Mouse (Mus musculus) forebrain, embryonic 11.5 days (tissue): Measurements from ENCODE around the gene Olfr49. TPM values are rescaled to one million over a fixed set of nuclear protein-coding genes. Genes with fewer than 3 reads are reported as not detected.
A peak's percentile ranks its signal among the peaks of the same experiment; 100 is the strongest.

Source experiments
- ATAC-seq: fragments of 200-750 bp; cut with Nextera tagmentation; replicated peaks from 2 replicates; pipeline ENCODE4 v1.8.0; 2017; ENCODE audit warnings: moderate TSS enrichment; ENCODE audit not compliant: low FRiP score
- DNase-seq: peaks from one replicate; pipeline ENCODE4 v3.0.0-alpha.2; 2017; ENCODE audit warnings: low spot score
- H3K27ac ChIP-seq: fragments of 300-500 bp; sonication (generic); 2 replicates; pipeline ENCODE4 v1.5.1; 2014; ENCODE audit warnings: low read depth, low read length
- H3K27me3 ChIP-seq: fragments of 300-500 bp; sonication (generic); 2 replicates; pipeline ENCODE4 v1.6.1; 2014; ENCODE audit warnings: mild to moderate bottlenecking, low read length, mixed read lengths; ENCODE audit not compliant: control insufficient read depth, insufficient read depth
- H3K36me3 ChIP-seq: fragments of 300-500 bp; sonication (generic); 2 replicates; pipeline ENCODE4 v1.6.1; 2014; ENCODE audit warnings: mild to moderate bottlenecking, low read length, moderate library complexity, mixed read lengths; ENCODE audit not compliant: control insufficient read depth, insufficient read depth
- H3K4me1 ChIP-seq: fragments of 300-500 bp; sonication (generic); replicated peaks from 2 replicates; pipeline ENCODE4 v1.6.1; 2014; ENCODE audit warnings: low read length, mixed read lengths; ENCODE audit not compliant: control insufficient read depth, insufficient read depth
- H3K4me2 ChIP-seq: fragments of 300-500 bp; sonication (generic); 2 replicates; pipeline ENCODE4 v1.6.1; 2014; ENCODE audit warnings: low read depth, mild to moderate bottlenecking, low read length, moderate library complexity, mixed read lengths; ENCODE audit not compliant: severe bottlenecking
- H3K4me3 ChIP-seq: fragments of 300-500 bp; sonication (generic); 2 replicates; pipeline ENCODE4 v1.5.1; 2014; ENCODE audit warnings: low read depth, low read length
- H3K9ac ChIP-seq: fragments of 300-500 bp; sonication (generic); 2 replicates; pipeline ENCODE4 v1.6.1; 2014; ENCODE audit warnings: low read length
- H3K9me3 ChIP-seq: fragments of 300-500 bp; sonication (generic); 2 replicates; pipeline ENCODE4 v1.6.1; 2016; ENCODE audit warnings: low read length, mixed read lengths; ENCODE audit not compliant: control insufficient read depth
- WGBS: fragments of 180-500 bp; shearing (Covaris S2); extraction: QIAGEN DNeasy Blood & Tissue Kit; methylation state at CpG from one replicate; pipeline ENCODE4 v1.1.7; 2014; 5-methylcytosine and 5-hydroxymethylcytosine counted together
- polyA plus RNA-seq: library from polyadenylated mRNA; unstranded; fragments of >200 nt; fragmentation: Nextera tagmentation; extraction: Ambion mirVana; gene quantifications from 2 replicates; pipeline ENCODE4 v1.2.1, GENCODE M21; 2014

The Olfr49 gene
- polyA plus RNA-seq, 1 experiment from 2014 or later = not detected

- no peak overlapping the region for H3K9ac ChIP-seq
- WGBS = 73% methylated on average over 6 of the region's 6 CpGs
These were observed 18.8 kb downstream of the Olfr49 start for GRCm38 (mm10) chr14:54265951-54266350.

GRCm38 (mm10) chr14:54265093-54265492 lies 19.6 kb downstream of the Olfr49 start:
- Histone ChIP-seq H3K4me1 (no peaks in the 10 kb centered on the region), H3K4me3 (no peak overlapping the region), H3K36me3 (no peaks in the 10 kb centered on the region; the same call in 1 of the 2 replicates), H3K27me3 (no peaks in the 10 kb centered on the region), H3K27ac (no peak overlapping the region), H3K9me3 (no peaks in the 10 kb centered on the region), H3K4me2 (no peak overlapping the region), H3K9ac (no peak overlapping the region)
- DNase-seq = no peak
- ATAC-seq = no peak
- 40% methylated on average over 10 of the region's 10 CpGs for WGBS

More at GRCm38 (mm10) chr14:54265951-54266350, 18.8 kb downstream of the Olfr49 start:
- Histone ChIP-seq H3K4me1 (no peaks in the 10 kb centered on the region), H3K4me2 (no peak overlapping the region), H3K4me3 (no peak overlapping the region), H3K27me3 (no peaks in the 10 kb centered on the region), H3K36me3 (no peaks in the 10 kb centered on the region; the same call in 1 of the 2 replicates), H3K27ac (no peak overlapping the region), H3K9me3 (no peaks in the 10 kb centered on the region)
- ATAC-seq (no peak), DNase-seq (no peak)

- no peaks in the 10 kb centered on the region; the same call in 1 of the 2 replicates for H3K36me3 ChIP-seq
- ATAC-seq (no peak), DNase-seq (no peak)
- no peak overlapping the region for H3K27ac ChIP-seq
- H3K9me3 ChIP-seq = no peaks in the 10 kb centered on the region
- no peak overlapping the region for H3K9ac ChIP-seq
- H3K27me3 ChIP-seq = no peaks in the 10 kb centered on the region
- no peak overlapping the region for H3K4me3 ChIP-seq
- 92% methylated on average over 7 of the region's 7 CpGs for WGBS
- no peak overlapping the region for H3K4me2 ChIP-seq
- 0 out of 2 replicates have a peak, but pooled peaks cover 2% of the 10 kb centered on the region for H3K4me1 ChIP-seq
These were observed 20.5 kb downstream of the Olfr49 start for GRCm38 (mm10) chr14:54264231-54264630.

- no peak overlapping the region for H3K9ac ChIP-seq
- 90% methylated on average over 6 of the region's 6 CpGs for WGBS
- H3K27me3 ChIP-seq = no peaks in the 10 kb centered on the region
- H3K36me3 ChIP-seq = no peaks in the 10 kb centered on the region; the same call in 1 of the 2 replicates
- no peak overlapping the region for H3K27ac ChIP-seq
- no peaks in the 10 kb centered on the region for H3K9me3 ChIP-seq
- H3K4me1 ChIP-seq = peaks cover 6% of the 10 kb centered on the region; the same call in 1 of the 2 replicates
- H3K4me3 ChIP-seq = no peak overlapping the region
- no peak for DNase-seq
- no peak for ATAC-seq
- H3K4me2 ChIP-seq = no peak overlapping the region
These were observed 21.6 kb downstream of the Olfr49 start for GRCm38 (mm10) chr14:54263099-54263498.

GRCm38 (mm10) chr14:54262622-54263021 lies 22.1 kb downstream of the Olfr49 start:
- WGBS = 92% methylated on average over 8 of the region's 8 CpGs
- ATAC-seq = no peak

GRCm38 (mm10) chr14:54261386-54261785 lies 23.4 kb downstream of the Olfr49 start:
- no peaks in the 10 kb centered on the region; the same call in 1 of the 2 replicates for H3K36me3 ChIP-seq
- no peaks in the 10 kb centered on the region for H3K9me3 ChIP-seq
- 96% methylated on average over 2 of the region's 2 CpGs for WGBS
- H3K4me3 ChIP-seq = no peak overlapping the region
- DNase-seq = no peak
- H3K27me3 ChIP-seq = no peaks in the 10 kb centered on the region
- no peak overlapping the region for H3K9ac ChIP-seq
- peaks cover 6% of the 10 kb centered on the region; the same call in 1 of the 2 replicates for H3K4me1 ChIP-seq
- no peak overlapping the region for H3K4me2 ChIP-seq
- no peak for ATAC-seq
- H3K27ac ChIP-seq = no peak overlapping the region

More at GRCm38 (mm10) chr14:54262622-54263021, 22.1 kb downstream of the Olfr49 start:
- Histone ChIP-seq H3K27me3 (no peaks in the 10 kb centered on the region), H3K9me3 (no peaks in the 10 kb centered on the region), H3K36me3 (no peaks in the 10 kb centered on the region; the same call in 1 of the 2 replicates), H3K9ac (no peak overlapping the region), H3K27ac (no peak overlapping the region), H3K4me1 (peaks cover 6% of the 10 kb centered on the region; the same call in 1 of the 2 replicates), H3K4me3 (no peak overlapping the region), H3K4me2 (no peak overlapping the region)
- DNase-seq = no peak

- 75% methylated on average over 2 of the region's 2 CpGs for WGBS
- Histone ChIP-seq H3K27me3 (no peaks in the 10 kb centered on the region), H3K9ac (no peak overlapping the region), H3K4me1 (peaks cover 6% of the 10 kb centered on the region; the same call in 1 of the 2 replicates), H3K9me3 (no peaks in the 10 kb centered on the region), H3K36me3 (no peaks in the 10 kb centered on the region; the same call in 1 of the 2 replicates), H3K27ac (no peak overlapping the region), H3K4me3 (no peak overlapping the region), H3K4me2 (no peak overlapping the region)
- DNase-seq (no peak), ATAC-seq (no peak)
These were observed 24.5 kb downstream of the Olfr49 start for GRCm38 (mm10) chr14:54260196-54260595.

GRCm38 (mm10) chr14:54259722-54260085 lies 25.0 kb downstream of the Olfr49 start:
- no peak for DNase-seq

More at GRCm38 (mm10) chr14:54259722-54260085, 25.0 kb downstream of the Olfr49 start:
- no peaks in the 10 kb centered on the region; the same call in 1 of the 2 replicates for H3K36me3 ChIP-seq
- peak overlapping the region; percentile 90 for H3K4me2 ChIP-seq
- no peaks in the 10 kb centered on the region for H3K9me3 ChIP-seq
- no peak for ATAC-seq
- peaks cover 6% of the 10 kb centered on the region; the same call in 1 of the 2 replicates for H3K4me1 ChIP-seq
- H3K4me3 ChIP-seq = peak overlapping the region; percentile 57
- H3K27ac ChIP-seq = no peak overlapping the region
- H3K9ac ChIP-seq = peak overlapping the region; percentile 67
- no peaks in the 10 kb centered on the region for H3K27me3 ChIP-seq
- WGBS = 26% methylated on average over 8 of the region's 8 CpGs
